Mouse (Mus musculus): ENCODE measurements around the gene Tbc1d4.

Gene Tbc1d4

DNA sequence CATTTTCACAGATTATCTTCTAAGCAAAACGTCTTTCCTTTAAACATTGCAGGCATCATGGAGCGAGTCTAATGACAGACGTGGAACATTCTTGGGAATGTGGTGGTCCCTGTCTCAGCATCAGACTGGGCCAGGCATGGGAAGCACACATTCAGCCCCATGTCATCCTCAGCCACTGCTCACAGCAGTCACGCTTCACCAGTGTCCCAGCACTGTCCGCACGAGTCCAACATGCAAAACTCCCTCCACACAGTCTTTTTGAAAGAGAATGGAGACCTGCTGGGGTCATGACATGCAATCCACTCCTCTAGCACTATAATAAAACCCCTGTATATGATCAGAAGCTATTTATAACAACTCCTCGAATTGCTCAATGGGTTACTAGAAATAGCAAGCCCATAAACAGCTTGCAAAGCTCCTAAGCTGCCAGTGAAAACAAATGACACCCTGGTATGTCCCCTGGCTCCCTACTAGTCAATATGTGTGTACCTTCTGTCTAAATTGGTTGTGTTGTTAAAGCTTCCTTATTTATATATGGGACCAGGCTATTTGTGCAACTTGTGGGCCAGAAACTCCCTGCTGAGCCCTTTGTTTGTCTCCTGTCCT lies 76.8 kb downstream of the Tbc1d4 start:
- DNase-seq (ENCODE audit: inconsistent ontology term) = no peak

DNA sequence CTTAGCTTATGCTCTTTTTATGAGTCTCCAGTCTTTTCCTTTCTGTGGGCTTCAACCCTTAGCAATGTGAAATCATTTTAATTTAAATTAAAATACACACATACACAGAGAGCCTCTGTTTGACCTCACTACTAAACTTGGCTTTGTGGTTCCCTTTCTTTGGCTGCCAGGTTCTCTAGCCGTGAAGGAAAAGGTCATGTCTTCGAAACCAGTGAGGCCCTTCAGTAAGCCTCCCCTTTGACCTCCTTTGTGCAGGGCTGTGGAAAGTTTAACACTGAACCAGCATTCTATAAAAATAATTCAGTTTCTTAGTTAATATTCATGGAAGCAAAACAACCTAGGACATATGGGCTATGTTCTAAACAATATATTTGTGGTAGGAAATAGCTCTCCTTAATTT lies 78.5 kb downstream of the Tbc1d4 start:
- no peak for DNase-seq (ENCODE audit: inconsistent ontology term)

DNA sequence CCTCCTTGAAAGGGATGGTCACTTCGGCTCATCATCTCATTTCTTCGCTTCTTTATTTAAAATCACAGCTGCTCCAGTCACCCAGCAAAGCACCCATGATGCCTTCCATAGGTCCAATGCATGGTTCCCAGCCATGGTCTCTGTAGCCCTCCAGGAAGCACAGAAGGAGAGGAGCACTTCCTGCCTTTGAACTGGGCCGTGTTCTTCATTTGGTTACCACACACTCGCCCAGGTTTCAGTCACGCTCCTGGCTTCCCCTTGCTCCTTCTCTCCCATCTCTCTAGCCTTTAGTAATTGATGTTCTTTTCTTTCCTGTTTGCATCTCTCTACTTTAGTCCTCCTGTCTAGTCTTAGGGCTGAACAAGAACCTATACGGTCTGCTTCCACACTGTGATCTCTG lies 79.8 kb downstream of the Tbc1d4 start:
- DNase-seq (ENCODE audit: inconsistent ontology term) = no peak

DNA sequence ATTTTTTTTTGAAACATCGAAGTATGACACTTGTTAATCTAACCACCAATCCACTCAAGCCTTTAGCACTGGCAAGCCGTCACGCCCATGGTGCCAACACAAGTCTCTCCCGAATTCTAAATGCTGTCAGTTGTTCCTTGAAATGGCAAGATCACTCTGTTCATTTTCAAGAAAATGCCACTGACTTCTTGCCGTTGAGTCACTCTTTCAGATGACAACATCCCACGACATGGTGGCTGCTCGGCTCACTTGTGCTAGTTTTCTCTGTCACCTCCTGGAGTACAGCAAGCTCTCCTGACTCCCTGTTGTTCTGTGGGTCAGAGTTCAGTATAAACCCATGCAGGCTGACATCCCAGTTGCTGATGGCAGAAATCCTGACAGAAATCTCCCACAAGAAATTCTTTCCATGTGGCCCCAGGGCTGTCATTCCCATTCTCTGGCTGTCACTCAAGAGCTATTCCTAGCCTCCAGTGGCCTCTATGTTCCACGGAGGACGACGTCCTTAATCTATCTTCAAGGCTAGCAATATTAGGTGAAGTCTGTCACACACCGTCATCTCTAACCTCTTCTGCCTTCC lies 81.5 kb downstream of the Tbc1d4 start:
- DNase-seq (ENCODE audit: inconsistent ontology term) = no peak

DNA sequence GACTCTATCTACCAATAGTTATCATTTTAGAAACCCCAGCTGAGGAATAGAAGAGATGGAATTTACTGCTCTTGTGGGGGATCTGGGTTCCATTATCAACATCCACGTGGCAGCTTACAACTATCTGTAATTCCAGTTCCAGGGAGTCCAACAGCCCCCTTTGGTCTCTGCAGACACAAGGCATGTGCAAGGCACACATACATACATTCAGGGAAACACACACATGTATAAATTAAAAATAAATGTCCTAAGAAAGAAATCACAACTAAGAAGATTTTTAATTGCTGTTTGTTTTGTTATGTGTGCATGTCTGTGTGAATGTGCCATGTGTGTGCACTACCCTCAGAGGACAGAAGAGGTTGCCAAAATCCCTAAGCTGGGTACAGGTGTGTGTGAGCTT lies 82.5 kb downstream of the Tbc1d4 start:
- DNase-seq (ENCODE audit: inconsistent ontology term) = no peak

DNA sequence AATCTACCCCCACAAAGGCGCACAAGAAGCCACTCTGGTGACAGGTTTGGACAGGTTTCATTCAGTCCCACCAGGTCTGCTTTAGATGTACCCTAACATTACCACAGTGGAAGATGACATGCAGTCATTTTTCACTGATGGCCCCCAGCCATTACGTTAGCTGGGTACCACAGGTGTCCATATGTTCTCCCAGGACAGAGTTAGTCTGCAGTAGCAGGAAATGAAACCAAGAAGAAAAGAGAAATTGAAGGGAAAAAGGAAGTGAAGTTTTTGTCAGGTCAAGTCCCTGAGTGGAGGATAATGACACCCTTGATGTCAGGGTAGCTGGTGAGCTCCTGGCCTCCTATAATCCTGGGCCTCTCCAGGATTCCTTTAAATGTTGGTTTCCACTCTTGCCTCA lies 89.0 kb downstream of the Tbc1d4 start:
- no peak for DNase-seq (ENCODE audit: inconsistent ontology term)

DNA sequence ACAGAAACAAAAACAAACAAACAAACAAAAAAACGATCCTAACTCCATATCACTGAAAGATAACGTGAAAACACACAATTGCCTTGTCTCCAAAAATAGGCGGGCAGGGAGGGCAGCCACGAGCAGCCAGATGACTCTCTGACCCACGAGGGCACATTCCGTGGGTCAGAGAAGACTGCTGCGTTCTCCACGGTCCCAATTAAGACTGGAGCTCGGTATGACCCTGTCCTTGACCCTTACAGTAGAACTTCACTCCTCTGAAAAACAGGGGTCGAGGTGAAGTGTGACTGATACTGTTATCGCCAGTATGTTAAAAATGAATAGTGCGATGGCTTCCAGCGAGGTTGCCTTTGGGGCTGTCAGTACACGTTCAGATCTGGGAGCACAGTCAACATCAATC lies 90.7 kb downstream of the Tbc1d4 start:
- no peak for DNase-seq (ENCODE audit: inconsistent ontology term)

DNA sequence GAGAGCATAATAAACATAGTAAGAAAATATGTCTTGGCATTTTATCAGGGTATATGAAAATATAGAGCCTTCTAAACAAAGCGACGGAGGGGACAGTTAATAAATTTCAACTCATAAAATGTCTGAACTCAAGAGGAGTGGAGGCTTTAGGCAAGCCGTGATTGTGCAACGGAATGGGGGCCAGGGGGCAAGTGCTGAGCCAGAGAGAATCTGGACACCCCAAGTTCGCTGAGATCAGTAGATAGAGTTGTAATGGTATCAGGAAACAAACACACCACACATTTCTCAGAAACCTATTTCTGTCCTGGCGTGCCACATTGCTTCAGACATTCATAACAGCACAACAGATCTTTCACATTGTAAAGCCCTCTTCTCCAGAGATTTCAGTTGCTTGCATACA lies 91.2 kb downstream of the Tbc1d4 start:
- DNase-seq (ENCODE audit: inconsistent ontology term) = no peak

DNA sequence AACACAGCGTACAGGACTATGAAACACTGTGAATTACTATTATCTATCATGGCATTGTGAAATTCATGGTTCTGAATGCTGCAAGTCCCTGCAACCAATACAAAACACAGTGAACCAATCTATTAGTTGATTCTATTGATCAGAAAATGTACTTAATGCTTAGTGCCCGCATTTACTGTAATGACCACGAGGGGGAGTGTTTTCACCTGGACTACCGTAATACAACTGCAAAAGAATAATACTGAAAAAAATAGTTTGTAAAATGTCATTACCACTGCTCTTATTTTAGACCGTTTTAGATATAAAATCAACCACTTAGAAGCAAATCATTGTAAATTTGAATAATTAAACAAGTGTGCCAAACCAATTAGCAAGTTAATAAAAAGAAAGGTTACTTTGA lies 91.7 kb downstream of the Tbc1d4 start:
- no peak for DNase-seq (ENCODE audit: inconsistent ontology term)

DNA sequence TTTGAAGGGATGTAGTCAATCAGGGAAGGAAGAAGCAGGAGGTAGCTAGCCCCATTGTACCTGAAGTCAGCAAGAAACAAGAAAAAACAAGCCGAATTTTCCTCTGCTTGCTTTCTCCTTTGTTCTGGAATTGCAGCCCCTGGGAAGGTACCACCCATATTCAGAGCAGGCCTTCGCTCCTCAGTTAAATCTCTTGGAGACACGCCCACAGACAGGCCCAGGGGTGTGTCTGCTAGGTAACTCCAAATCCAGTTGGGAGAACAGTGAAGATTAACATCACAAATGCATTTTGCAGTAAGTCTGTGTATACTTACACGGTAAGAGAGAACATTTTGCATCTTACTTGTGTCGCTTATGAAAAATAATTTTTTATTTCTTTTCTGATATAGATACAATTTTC lies 92.1 kb downstream of the Tbc1d4 start:
- DNase-seq (ENCODE audit: inconsistent ontology term) = no peak

DNA sequence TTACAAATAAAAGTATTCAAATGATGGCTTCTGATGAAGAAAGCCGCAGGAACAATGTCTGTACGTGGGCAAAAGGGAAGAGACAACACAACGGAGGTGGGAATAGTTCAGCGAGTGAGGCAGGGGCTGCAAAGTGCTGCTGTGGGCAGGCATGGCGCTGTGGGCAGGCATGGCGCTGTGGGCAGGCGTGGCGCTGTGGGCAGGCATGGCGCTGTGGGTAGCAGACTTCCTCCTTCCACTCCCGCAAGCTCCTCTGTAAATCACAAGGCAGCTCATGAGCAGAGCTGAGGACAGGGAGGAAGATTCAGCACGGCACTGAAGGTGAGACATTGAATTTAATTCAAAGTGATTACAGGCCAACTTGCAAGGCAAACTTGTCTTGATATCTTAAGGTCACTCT lies 93.0 kb downstream of the Tbc1d4 start:
- no peak for DNase-seq (ENCODE audit: inconsistent ontology term)

DNA sequence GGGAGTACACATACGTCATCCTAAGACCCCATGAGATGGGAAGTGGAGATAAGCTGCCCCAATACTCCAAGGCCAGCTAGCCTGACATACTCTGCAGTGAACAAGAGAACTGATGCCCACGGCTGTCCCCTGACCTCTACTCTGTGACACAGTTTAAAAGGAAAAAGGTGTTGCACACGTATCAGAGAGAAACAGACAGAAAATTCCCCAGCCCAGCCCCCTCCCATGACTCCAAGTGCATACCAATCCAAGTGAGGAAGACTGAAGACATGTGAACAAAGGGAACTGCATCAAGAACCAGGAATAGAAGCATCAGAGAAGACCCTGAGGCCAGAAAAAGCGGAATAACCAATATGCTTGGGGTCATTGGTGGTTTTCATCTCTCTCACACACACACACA lies 93.7 kb downstream of the Tbc1d4 start:
- DNase-seq (ENCODE audit: inconsistent ontology term) = no peak

DNA sequence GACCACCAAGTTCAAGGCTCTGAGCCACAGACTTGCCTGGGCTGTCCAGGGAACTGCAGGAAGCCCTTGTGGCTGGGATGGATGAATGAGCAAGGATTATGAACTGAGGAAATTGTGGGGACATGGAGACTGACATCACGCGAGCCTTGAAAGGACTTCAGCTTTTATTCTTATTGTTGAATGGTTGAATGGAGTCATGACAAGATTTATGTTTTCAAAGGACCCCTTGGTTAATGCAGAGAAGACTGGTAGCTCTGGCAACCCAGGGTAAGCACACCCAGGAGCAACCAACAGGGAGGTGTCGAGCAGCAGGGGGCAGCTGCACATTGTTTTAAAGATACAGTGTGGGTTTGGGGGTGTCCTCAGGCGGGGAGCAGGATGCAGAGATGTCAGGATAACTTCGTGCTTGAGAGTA lies 94.4 kb downstream of the Tbc1d4 start:
- no peak for DNase-seq (ENCODE audit: inconsistent ontology term)

DNA sequence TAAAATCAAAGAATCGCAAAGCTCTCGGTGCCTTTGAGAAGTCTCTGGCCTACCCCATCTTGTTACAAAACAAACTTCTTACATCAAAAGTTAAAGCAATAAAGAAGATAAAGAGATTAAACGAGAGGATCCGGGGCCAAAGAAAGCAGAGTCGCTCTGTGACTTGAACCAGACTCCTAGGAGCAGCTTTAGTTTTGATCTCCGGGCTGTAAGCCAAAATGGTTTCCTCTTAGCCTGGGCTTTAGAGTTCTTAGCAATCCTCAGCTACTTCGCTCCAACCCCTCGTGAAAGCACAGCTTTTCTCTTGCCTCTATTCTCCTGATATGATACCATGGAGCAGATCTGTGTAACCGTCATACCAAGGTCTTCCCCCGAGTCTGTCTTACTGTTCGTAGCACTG lies 95.8 kb downstream of the Tbc1d4 start:
- no peak for DNase-seq (ENCODE audit: inconsistent ontology term)

DNA sequence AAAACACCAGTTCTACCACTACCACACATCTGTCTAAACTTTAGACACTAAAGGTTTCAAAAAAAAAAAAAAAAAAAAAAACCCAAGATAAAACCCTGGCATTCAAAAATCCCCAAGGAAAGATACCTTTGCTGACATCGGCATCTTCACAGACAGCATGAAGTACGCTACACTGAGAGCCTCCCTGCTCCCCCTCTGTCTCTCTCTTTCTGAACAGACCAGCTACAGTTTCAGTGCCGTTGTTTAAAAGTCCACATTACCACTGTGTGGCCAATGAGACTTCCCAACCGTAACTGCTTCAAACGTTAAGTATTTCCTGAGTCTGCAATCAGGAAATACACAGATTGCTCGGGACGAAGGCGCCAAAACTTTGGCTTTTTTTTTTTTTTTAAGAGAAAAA lies 97.6 kb downstream of the Tbc1d4 start:
- DNase-seq (ENCODE audit: inconsistent ontology term) = no peak

DNA sequence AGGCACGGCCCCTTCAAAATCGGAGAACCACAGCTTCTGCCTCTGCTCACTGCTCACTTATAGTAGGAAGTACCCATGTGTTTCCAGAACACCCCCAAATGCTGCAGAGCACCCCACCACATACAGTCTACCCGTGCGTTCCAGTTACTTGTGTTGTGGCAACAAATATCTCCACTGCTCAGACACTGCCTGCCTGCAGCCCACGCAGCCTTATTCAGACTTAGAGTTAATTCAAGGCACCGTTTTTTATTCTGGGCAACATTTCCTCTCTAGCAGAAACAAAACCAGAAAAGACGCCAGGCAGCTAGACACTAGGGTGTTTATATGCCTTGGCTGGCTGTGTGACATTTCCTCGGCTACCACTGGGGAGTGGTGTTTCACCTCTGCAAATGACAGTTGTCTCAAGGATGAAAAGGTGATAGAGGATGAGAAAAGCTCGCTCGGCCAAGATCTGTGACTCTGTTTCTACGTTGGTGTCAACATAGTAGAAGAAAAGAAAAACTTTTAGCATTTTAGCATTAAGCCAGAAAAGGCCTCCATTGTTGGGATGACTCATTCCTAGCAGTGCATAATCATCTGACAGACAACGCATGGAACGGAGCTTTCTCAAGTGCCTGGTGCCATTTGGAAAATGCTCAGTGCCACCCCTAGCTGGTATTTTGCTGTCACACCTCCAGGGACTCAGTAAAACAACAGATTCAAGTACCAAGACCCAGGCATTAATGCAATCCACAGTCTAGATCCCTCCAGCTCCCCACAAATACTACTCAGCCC lies 98.3 kb downstream of the Tbc1d4 start:
- DNase-seq (ENCODE audit: inconsistent ontology term) = no peak

DNA sequence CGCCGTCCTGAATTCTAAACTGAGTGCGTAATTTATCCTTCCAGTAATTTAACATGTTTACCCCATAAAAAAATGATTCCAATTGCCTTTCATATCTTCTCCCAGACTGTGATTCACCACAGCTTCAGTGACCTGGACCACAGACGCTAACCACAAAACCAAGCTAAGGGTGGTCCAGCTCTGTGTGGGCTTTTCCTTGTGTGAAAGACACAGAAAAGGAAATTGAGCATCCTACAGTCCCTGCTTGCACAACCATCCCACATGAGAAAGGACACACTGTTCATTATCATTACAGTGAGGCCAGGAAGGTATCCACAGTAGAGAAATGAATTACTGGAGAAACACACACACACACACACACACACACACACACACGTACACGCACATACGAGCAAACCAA lies 99.2 kb downstream of the Tbc1d4 start:
- DNase-seq (ENCODE audit: inconsistent ontology term) = no peak

DNA sequence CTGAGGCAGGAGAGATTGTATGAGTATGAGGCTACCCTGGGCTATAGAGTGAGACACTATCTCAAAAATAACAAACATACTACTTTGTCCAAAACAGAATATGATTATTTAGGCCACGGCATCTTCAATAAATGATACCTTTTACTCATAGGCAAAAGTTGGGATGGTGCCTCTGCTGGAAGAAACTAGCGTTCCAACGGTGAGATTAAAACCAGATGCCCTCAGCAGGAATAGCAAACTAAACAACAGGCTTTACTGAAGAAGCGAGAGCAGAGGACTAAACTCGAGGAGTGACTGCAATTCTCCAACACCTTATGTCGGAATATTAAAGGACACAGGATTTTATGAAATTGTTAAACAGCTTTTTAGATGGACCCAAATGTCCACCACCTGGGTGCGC lies 101.0 kb downstream of the Tbc1d4 start:
- no peak for DNase-seq (ENCODE audit: inconsistent ontology term)

DNA sequence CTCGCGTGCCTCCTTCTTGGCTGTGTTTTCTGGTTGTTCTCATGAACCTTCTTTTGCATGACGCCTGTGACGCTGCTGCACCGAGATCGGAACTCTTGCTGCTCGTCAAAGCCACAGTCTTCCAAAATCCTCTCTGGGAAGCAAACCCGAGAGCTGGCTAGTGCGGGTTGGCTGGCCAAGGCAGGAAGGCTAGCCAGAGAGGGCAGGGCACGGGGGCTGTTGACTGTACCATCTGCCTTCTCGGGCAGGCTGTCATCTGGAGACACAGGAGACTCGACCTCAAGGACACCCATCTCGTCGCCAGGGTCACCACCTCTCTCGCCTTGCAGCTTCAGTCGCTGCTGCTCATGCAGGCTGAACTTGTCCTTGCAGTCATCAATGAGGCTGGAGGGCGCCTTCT lies 101.8 kb downstream of the Tbc1d4 start:
- no peak for DNase-seq (ENCODE audit: inconsistent ontology term)

DNA sequence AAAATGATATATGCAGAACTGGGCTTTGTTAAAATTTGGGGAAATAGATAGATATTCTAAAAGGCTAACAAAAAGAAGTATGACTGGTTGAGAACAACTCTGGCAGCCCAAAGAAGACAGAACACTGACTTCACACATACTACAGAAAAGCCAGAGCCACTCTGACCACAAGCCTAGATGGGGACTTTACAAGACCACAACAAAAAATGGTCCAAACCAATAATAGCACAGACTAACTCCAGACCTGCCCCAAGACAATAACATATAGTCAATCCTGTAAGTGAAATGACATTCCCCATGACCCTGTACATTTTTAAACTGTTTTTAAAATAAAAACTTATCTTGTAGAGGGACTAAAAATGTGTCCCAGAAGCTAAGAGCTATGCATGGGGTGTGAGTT lies 103.2 kb downstream of the Tbc1d4 start:
- DNase-seq (ENCODE audit: inconsistent ontology term) = no peak

DNA sequence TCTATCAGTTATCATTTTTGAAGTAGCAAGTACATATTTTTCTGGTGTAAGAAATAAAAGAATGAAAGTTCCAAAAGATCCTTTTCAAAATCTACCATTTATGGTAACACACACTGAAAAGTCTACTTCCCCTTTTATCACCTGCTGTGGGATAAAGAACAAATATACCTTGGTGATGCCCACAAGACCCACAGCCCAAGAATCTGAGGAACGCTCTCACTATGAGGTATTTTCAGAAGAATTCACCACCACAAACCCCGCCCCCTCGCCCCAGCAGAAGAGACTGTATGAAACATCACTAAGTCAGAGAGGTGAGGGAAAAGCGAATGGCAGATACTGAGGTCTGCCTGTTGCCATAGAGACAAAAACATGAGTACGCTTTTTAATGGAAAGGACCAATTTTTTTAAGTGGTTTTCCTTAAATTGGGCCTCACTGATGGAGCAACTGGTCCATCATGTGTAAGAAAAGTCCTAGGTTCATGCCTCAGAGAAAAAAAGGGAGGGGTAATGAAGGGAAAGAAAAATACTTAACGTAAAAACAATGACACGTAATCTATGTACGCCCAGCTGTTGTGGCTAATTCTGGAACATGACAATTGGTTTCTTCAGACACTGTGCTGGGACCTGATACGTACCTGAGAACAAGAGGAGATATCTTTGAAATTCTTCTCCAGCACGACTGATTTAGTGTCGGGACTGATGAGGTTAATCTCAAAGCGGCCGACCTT lies 104.4 kb downstream of the Tbc1d4 start:
- no peak for DNase-seq (ENCODE audit: inconsistent ontology term)

DNA sequence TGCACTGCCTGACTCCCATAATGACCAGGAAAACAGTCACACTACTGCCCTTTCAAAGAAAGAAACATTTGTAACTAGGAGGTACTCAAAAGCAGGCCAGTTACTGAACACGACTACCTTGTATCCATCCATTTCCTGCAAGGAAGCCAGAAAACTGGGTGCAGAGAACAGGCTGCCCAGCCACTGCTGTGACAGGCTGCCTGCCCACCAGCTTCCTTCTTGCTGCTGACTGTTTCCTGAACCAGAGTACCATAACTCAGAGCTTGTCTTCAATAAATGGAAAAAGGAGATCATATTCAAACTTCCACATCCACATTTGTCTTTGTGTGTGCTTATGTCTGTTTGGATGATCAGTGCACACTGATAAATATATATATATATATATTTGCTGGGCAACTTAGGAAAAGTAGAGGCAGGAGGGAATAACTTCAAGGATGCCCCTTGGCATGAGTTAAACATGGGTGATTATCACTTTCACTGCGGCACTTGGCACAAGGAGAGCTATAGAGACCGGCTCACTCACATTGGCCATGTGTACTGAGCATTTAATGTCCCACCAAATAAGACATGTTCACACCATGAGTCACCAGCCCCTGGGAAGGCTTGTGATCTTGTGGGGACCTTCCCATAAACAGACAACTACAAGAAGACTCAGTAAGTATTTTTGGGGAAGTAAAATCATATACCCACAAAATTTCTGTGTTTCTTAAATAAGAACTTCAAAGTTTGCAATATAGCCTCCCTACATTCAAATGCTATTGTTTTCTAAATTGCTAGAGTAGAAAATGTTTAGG lies 105.6 kb downstream of the Tbc1d4 start:
- DNase-seq (ENCODE audit: inconsistent ontology term) = no peak

Measured in Muller cell, postnatal 12 days (primary cell).